Mouse (Mus musculus) erythroblast, adult 5-6 weeks (primary cell): ENCODE results near the gene Ndufaf2. TPM values are rescaled to one million over a fixed set of nuclear protein-coding genes. Genes with fewer than 3 reads are reported as not detected.

Experiments
- total RNA-seq, 2 experiments: library from RNA; stranded (forward) in 1 of 2; stranded (reverse) in 1 of 2; fragments of 150-400 nt in 1 of 2; fragments of 200-764, 138-1000 nt in 1 of 2; gene quantifications; 2 replicates each; pipeline versions ENCODE4 v1.2.3 to v1.2.4; 2015 to 2017; ENCODE audit warnings: low replicate concordance in 2 of 2

The Ndufaf2 gene
- total RNA-seq, 2 experiments from 2014 or later: 6.0 to 13.8 TPM

Other genes starting within 250 kb of the Ndufaf2 start
- 12.7 and 19.0 TPM in 2 replicates for gene Smim15, start 114.2 kb downstream of the Ndufaf2 start, total RNA-seq (2015; ENCODE audit: low replicate concordance)
- gene Smim15, start 114.2 kb downstream of the Ndufaf2 start, total RNA-seq (2017; ENCODE audit: low replicate concordance): 25.9 and 41.3 TPM in 2 replicates
- 0.77 and 2.1 TPM in 2 replicates for gene Ercc8, start 108 bp upstream of the Ndufaf2 start, total RNA-seq (2015; ENCODE audit: low replicate concordance)
- 2.3 and 3.6 TPM in 2 replicates for gene Ercc8, start 108 bp upstream of the Ndufaf2 start, total RNA-seq (2017; ENCODE audit: low replicate concordance)
- 1.0 and 4.0 TPM in 2 replicates for gene Elovl7, start 55.8 kb upstream of the Ndufaf2 start, total RNA-seq (2015; ENCODE audit: low replicate concordance)
- gene Elovl7, start 55.8 kb upstream of the Ndufaf2 start, total RNA-seq (2017; ENCODE audit: low replicate concordance): not detected in 2 replicates
- 36.1 and 38.2 TPM in 2 replicates for gene Depdc1b, start 157.7 kb upstream of the Ndufaf2 start, total RNA-seq (2015; ENCODE audit: low replicate concordance)
- gene Depdc1b, start 157.7 kb upstream of the Ndufaf2 start, total RNA-seq (2017; ENCODE audit: low replicate concordance): 48.5 and 59.8 TPM in 2 replicates